12 mouse cellular contexts compared by ENCODE assay signal in the genomic region with DNA sequence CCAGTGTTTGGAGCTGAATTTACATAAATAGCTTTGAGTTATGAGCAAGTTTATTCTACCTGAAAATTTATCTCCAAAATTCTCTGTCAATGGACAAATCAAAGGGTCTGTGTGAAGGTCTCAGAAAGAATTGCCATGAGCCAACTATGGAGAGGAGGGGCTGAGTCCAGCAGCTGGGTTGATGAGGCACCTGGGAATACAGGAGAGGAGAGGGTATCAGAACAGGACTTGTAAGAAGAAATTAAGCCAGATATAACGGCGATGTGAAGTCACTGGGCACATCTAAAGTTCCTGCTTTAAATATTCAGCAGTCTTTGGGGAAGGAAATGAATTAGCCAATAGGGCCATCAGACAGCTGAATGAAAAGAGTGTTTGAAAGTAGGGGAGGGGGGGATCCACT.
DNase-seq lines count a peak whose midpoint lies in the region; ATAC-seq and TF ChIP-seq lines count a peak whose summit lies in the region.
"Had no signal": no experiment of that assay in that cellular context is flagged by ENCODE, and none has a peak within 500 bp of the region (broad histone marks: within the 10 kb centered on the region; RNA-seq: fewer than 3 reads in every experiment).

No protein-coding gene starts in this region.

- TF ChIP-seq CTCF in kidney, adult 2 months (conservative IDR thresholded peaks at IDR 0.05; ENCODE audit: insufficient read depth, insufficient read length, low read depth, low read length): no peak

- H3K9ac ChIP-seq in kidney, embryonic 16.5 days (replicated peaks; ENCODE audit: low read length): no peak overlapping the region
- H3K9ac ChIP-seq in forebrain, embryonic 15.5 days (replicated peaks): no peak overlapping the region
- no peak overlapping the region for H3K9ac ChIP-seq in hindbrain, embryonic 14.5 days
- no peak overlapping the region for H3K9ac ChIP-seq in midbrain, embryonic 15.5 days
- no peak overlapping the region for H3K9ac ChIP-seq in heart, embryonic 12.5 days
- H3K9ac ChIP-seq: embryonic facial prominence, embryonic 15.5 days had no signal

- H3K27me3 ChIP-seq in kidney, embryonic 16.5 days (ENCODE audit: insufficient read depth, low read length): no peaks in the 10 kb centered on the region
- H3K27me3 ChIP-seq in kidney, adult 2 months (replicated peaks; ENCODE audit: control insufficient read depth, insufficient read depth, low read length): no peaks in the 10 kb centered on the region
- H3K27me3 ChIP-seq in forebrain, embryonic 15.5 days: no peaks in the 10 kb centered on the region
- H3K27me3 ChIP-seq in hindbrain, embryonic 14.5 days (ENCODE audit: control insufficient read depth, insufficient read depth, low read length): no peaks in the 10 kb centered on the region
- no peaks in the 10 kb centered on the region for H3K27me3 ChIP-seq in midbrain, embryonic 15.5 days (replicated peaks)
- no peaks in the 10 kb centered on the region for H3K27me3 ChIP-seq in heart, embryonic 12.5 days (replicated peaks)
- H3K27me3 ChIP-seq: embryonic facial prominence, embryonic 15.5 days had no signal

- H3K4me1 ChIP-seq in kidney, embryonic 16.5 days (ENCODE audit: insufficient read depth, low read length): peaks cover 8% of the 10 kb centered on the region
- no peaks in the 10 kb centered on the region for H3K4me1 ChIP-seq in kidney, adult 2 months (ENCODE audit: control insufficient read depth, insufficient read depth, low read length)
- H3K4me1 ChIP-seq in forebrain, embryonic 15.5 days: peaks cover 53% of the 10 kb centered on the region
- peaks cover 34% of the 10 kb centered on the region for H3K4me1 ChIP-seq in hindbrain, embryonic 14.5 days (replicated peaks; ENCODE audit: control insufficient read depth, insufficient read depth, low read length)
- peaks cover 38% of the 10 kb centered on the region for H3K4me1 ChIP-seq in midbrain, embryonic 15.5 days
- no peaks in the 10 kb centered on the region; the same call in 1 of the 2 replicates for H3K4me1 ChIP-seq in heart, embryonic 12.5 days (replicated peaks)

- 59% methylated on average over 2 of the region's 2 CpGs for WGBS in kidney, embryonic 16.5 days
- 63% methylated on average over 2 of the region's 2 CpGs for WGBS in kidney, adult 2 months
- 33% methylated on average over 2 of the region's 2 CpGs for WGBS in forebrain, embryonic 15.5 days
- 29% methylated on average over 2 of the region's 2 CpGs for WGBS in hindbrain, embryonic 14.5 days
- WGBS in midbrain, embryonic 15.5 days: 35% methylated on average over 2 of the region's 2 CpGs
- WGBS in heart, embryonic 12.5 days: 78% methylated on average over 2 of the region's 2 CpGs

- DNase-seq in kidney, adult 2 months: no peak
- DNase-seq in hindbrain, embryonic 14.5 days (ENCODE audit: low spot score): no peak
- DNase-seq in spleen, postnatal 14 days (ENCODE audit: low spot score in 2 of 2): no peak

- H3K36me3 ChIP-seq in kidney, embryonic 16.5 days (ENCODE audit: insufficient read depth, low read length): no peaks in the 10 kb centered on the region
- no peaks in the 10 kb centered on the region for H3K36me3 ChIP-seq in kidney, adult 2 months (ENCODE audit: control insufficient read depth, insufficient read depth, low read length)
- no peaks in the 10 kb centered on the region for H3K36me3 ChIP-seq in forebrain, embryonic 15.5 days
- H3K36me3 ChIP-seq in hindbrain, embryonic 14.5 days (replicated peaks; ENCODE audit: control insufficient read depth, insufficient read depth): no peaks in the 10 kb centered on the region
- H3K36me3 ChIP-seq in midbrain, embryonic 15.5 days (replicated peaks): no peaks in the 10 kb centered on the region
- H3K36me3 ChIP-seq in heart, embryonic 12.5 days: no peaks in the 10 kb centered on the region
- H3K36me3 ChIP-seq: embryonic facial prominence, embryonic 15.5 days had no signal

- no peaks in the 10 kb centered on the region for H3K9me3 ChIP-seq in kidney, embryonic 16.5 days (ENCODE audit: low read length)
- H3K9me3 ChIP-seq in forebrain, embryonic 15.5 days: no peaks in the 10 kb centered on the region
- H3K9me3 ChIP-seq in hindbrain, embryonic 14.5 days (ENCODE audit: control insufficient read depth, low read length): no peaks in the 10 kb centered on the region
- no peaks in the 10 kb centered on the region for H3K9me3 ChIP-seq in midbrain, embryonic 15.5 days
- H3K9me3 ChIP-seq in heart, embryonic 12.5 days (replicated peaks): no peaks in the 10 kb centered on the region
- H3K9me3 ChIP-seq: embryonic facial prominence, embryonic 15.5 days had no signal

- TF ChIP-seq POLR2A in kidney, adult 2 months (IDR thresholded peaks at IDR 0.05; ENCODE audit: low read depth, low read length): no peak

- H3K4me2 ChIP-seq in kidney, embryonic 16.5 days (replicated peaks; ENCODE audit: low read depth, low read length): no peak overlapping the region
- no peak overlapping the region for H3K4me2 ChIP-seq in forebrain, embryonic 15.5 days (replicated peaks)
- H3K4me2 ChIP-seq in hindbrain, embryonic 14.5 days (replicated peaks): no peak overlapping the region
- H3K4me2 ChIP-seq in midbrain, embryonic 15.5 days: no peak overlapping the region
- no peak overlapping the region for H3K4me2 ChIP-seq in heart, embryonic 12.5 days
- H3K4me2 ChIP-seq: embryonic facial prominence, embryonic 15.5 days; liver, embryonic 11.5 days had no signal

- H3K27ac ChIP-seq in kidney, embryonic 16.5 days (ENCODE audit: low read length): 0 out of 2 replicates have a peak overlapping the region, but pooled peaks have one; percentile 0
- H3K27ac ChIP-seq in kidney, adult 2 months (ENCODE audit: insufficient read depth, low read depth, low read length): no peak overlapping the region
- peak overlapping the region; percentile 44; the same call in 1 of the 2 replicates for H3K27ac ChIP-seq in forebrain, embryonic 15.5 days (replicated peaks)
- peak overlapping the region; percentile 47; the same call in 1 of the 2 replicates for H3K27ac ChIP-seq in hindbrain, embryonic 14.5 days
- H3K27ac ChIP-seq in midbrain, embryonic 15.5 days: peak overlapping the region; percentile 1; the same call in 1 of the 2 replicates
- H3K27ac ChIP-seq in heart, embryonic 12.5 days (ENCODE audit: poor library complexity, severe bottlenecking): no peak overlapping the region
- H3K27ac ChIP-seq: embryonic facial prominence, embryonic 15.5 days; heart, adult 2 months had no signal

- no peak for ATAC-seq in kidney, embryonic 16.5 days (ENCODE audit: low FRiP score, low TSS enrichment)
- no peak for ATAC-seq in forebrain, embryonic 15.5 days (replicated peaks)
- ATAC-seq in hindbrain, embryonic 14.5 days (ENCODE audit: low FRiP score): no peak
- peak; percentile 37; the same call in 1 of the 2 replicates for ATAC-seq in midbrain, embryonic 15.5 days (replicated peaks)
- ATAC-seq in erythroid progenitor cell, adult 5-6 weeks (replicated peaks; ENCODE audit: low FRiP score, poor library complexity, severe bottlenecking): no peak
- ATAC-seq in heart, embryonic 12.5 days (ENCODE audit: insufficient number of reproducible peaks, low FRiP score): no peak
- ATAC-seq: CD4-positive, CD25-positive, alpha-beta regulatory T cell, adult 4 months had no signal

- no peak overlapping the region for H3K4me3 ChIP-seq in kidney, embryonic 16.5 days (ENCODE audit: low read length)
- H3K4me3 ChIP-seq in kidney, adult 2 months (ENCODE audit: insufficient read depth, low read depth, low read length): no peak overlapping the region
- no peak overlapping the region for H3K4me3 ChIP-seq in forebrain, embryonic 15.5 days
- no peak overlapping the region for H3K4me3 ChIP-seq in hindbrain, embryonic 14.5 days (replicated peaks; ENCODE audit: low read length)
- H3K4me3 ChIP-seq in midbrain, embryonic 15.5 days: no peak overlapping the region
- H3K4me3 ChIP-seq in heart, embryonic 12.5 days: no peak overlapping the region
- H3K4me3 ChIP-seq: embryonic facial prominence, embryonic 15.5 days; heart, adult 2 months had no signal

Comparison
In these comparisons a context has a peak if more than half of its experiments do, and no peak if none do; other contexts are left out.
1. H3K27ac ChIP-seq: peak in kidney, embryonic 16.5 days (single experiment), forebrain, embryonic 15.5 days (single experiment), hindbrain, embryonic 14.5 days (single experiment) and midbrain, embryonic 15.5 days (single experiment); none in kidney, adult 2 months (single experiment) and heart, embryonic 12.5 days (single experiment).